Mouse (Mus musculus) kidney, adult 2 months (tissue): Measurements from ENCODE around the gene Rad51b.

ENCODE experiments used
- CTCF ChIP-seq: fragments of 200-500 bp; conservative IDR thresholded peaks from 2 replicates; pipeline ENCODE4 v1.5.1; 2011; ENCODE audit warnings: low read depth, mild to moderate bottlenecking, control low read depth, low read length, moderate library complexity, mixed read lengths; ENCODE audit not compliant: insufficient read depth, insufficient read length
- POLR2A ChIP-seq: fragments of 200-500 bp; IDR thresholded peaks from one replicate; pipeline ENCODE4 v1.6.1; 2011; ENCODE audit warnings: low read depth, low read length, control low read depth

DNA sequence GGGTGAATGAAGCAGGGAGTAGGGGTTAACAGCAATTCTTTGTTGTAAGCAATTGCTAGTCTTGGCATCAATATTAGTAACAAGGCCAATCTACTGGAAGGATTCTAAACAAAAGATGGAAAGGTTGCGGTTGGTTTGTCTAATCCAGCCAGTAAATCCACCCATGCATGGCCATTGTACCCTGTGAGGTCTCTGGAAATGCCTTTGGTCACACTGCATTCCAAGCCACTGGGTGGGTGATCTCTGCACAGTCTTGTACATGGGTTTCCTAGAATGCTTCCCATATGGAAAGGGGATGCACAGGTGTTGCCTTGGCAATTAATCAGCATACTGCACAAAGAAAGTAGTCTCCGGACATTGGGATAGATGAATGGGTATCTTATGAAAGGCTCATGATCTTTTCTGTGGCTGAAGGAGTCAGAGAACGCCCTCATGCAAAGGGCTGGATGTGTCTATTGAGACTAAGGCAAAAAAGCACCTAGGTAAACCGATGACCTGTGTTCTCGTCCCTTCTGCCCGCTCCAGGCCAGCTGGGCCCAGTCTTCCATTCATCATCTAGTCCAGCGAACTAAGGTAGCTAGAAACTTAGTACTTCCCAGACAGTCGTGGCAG, 312.4 kb downstream of the Rad51b start:
- TF ChIP-seq CTCF = no peak
- TF ChIP-seq POLR2A = no peak
